ENCODE assay signal across 19 mouse cellular contexts in genomic region chr14:102511691-102512383, GRCm38 (mm10).
DNase-seq lines count a peak whose midpoint lies in the region.
"Had no signal": no experiment of that assay in that cellular context is flagged by ENCODE, and none has a peak within 500 bp of the region (broad histone marks: within the 10 kb centered on the region; RNA-seq: fewer than 3 reads in every experiment).

No protein-coding gene starts in this region.

- DNase-seq in NIH3T3 (ENCODE audit: low read depth) = peak; percentile 24
- peak; percentile 64 for DNase-seq in embryo, embryonic 10.5 days (ENCODE audit: low spot score)
- DNase-seq in forelimb bud, embryonic 11.5 days (ENCODE audit: low read depth, low spot score) = peak; percentile 69
- DNase-seq in mesoderm, embryonic 11.5 days (ENCODE audit: low read depth, low spot score) = peak; percentile 41
- no peak for DNase-seq in lung, postnatal 10 days
- DNase-seq in layer of hippocampus, postnatal 10 days (ENCODE audit: low spot score in 2 of 2) = no peak
- DNase-seq in ovary, postnatal 14 days (ENCODE audit: low spot score) = no peak
- DNase-seq: adrenal gland, postnatal 10 days; cerebellum, adult 11 months; cerebellum, postnatal 10 days; gastrocnemius, postnatal 14 days; heart, postnatal 14 days; kidney, adult 18-20 months; kidney, postnatal 4 days; liver; lung, adult 2 months; lung, postnatal 14 days; thymus, adult 18-20 months; thymus, postnatal 25 days had no signal

Comparison
In these comparisons a context has a peak if more than half of its experiments do, and no peak if none do; other contexts are left out.
1. DNase-seq: peak in NIH3T3 (single experiment), embryo, embryonic 10.5 days (single experiment), forelimb bud, embryonic 11.5 days (single experiment) and mesoderm, embryonic 11.5 days (single experiment); none in lung, postnatal 10 days (single experiment), layer of hippocampus, postnatal 10 days (0 of 2) and ovary, postnatal 14 days (single experiment).